Mouse (Mus musculus): Measurements from ENCODE around the gene Gnb1.
A peak's percentile ranks its signal among the peaks of the same experiment; 100 is the strongest.

Gnb1 gene

DNA sequence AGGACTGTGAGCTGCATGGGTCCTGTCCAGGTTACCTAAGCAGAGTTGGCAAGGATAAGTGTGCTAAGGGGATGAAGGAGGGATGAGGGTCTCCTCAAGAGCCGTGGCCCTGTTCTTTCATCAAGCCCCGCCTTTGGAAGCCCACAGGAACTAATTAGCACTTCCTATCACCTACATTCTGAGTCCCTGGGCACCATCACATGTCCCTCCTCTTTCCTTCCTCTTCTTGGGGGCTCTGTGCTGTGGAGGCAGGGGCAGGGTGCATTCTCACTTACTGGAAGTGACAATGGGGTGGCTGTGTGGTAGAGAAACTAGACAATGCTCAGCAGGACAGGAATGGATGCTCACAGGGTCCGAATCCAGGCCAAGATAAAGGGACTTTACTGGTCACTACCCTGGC lies 3.4 kb upstream of the Gnb1 start:
- DNase-seq = no peak

DNA sequence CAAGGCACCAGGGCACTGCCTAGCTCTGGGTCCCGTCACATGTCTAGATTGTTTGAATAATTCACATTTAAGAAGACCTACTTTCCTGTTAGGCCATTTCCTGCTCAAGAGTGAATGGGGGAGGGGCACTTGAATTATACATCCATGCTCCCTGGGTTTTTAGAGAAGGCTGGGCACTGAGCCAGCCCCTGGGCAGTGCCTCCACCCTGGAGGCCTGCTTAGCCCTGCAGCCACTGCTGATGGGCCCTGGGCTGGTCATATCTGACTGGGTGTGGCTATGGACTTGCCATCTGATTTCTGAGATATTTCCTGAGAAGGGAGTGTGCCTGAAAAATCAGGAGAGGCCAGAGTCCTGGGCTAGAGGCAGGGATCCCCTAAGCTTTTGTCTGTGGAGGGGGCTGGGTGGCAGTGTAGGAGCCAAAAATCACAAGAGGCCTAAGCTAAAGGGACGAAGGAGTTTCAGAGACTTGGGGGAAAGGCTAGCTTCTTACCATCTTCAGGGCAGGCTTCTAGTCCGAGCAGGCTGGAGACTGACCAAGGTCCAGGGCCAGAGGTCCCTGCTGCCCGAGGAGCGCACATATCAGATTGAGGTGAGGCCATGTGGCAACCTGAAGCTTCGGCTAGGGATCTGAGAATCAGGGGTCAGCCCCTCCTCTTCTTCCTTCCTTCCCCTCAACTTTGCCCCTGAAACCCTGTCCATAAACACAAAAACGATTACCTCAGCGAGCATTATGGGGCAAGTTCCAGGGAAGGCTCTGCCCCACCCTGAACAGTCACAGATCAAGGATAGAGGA lies 2.7 kb upstream of the Gnb1 start:
- DNase-seq = peak; percentile 87

DNA sequence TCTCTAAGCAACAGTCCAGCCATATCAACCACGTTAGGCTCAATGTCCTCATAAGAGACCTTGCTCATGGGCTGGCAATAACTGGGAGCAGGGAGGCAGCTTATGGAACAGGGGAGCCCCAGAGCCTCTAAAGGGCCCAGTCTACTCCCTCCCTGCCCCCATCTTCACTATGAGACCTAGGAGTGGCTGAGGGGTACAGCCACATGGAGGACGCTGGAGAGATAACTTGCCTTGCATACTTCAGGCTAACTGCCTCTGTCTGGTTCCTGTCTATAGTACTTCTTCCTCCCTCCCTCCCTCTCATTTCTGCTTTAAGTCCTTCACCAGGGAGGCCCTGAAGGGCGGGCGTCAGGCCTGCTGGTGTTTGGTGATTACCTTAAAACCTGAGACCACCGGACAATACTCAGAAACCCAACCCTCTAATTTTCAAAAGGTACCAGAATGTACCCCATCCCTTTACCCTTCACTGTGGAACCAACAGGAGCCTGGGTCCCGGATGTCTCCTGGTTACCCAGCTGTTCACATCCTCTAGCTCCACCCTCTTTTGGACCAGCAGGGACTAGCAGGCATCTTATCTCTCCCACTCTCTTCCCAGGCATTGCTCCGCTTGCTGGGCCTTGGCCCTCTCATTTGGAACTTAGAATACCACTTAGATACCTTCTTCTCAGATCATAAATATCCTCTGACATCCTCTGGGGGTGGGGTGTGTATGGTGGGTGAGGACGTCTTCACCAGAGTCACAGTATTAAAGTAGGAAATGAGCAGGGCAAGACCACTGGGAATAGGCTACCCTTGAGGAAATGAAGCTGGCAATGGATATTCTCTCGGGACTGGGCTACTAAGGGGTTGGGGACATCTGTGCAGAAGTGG lies 1.8 kb upstream of the Gnb1 start:
- no peak for DNase-seq

DNA sequence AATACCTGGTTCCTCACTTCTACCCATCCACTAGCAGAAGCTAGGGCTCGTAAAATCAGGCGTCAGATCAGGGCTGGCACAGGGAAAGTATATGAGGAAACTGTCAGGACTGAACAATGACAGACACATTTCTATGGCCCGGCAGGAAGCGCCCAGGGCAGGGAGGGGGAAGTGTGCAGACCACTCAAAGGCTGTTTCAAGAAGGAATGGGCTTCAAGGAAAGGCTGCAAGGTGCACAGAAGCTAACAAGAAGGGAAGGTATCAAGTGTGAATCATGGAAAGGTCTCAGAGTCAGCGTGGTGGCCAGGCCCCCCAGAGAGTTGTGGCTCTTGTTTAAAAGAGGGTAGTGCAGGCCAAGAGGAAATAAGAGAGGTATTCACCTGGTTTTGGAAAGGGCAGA lies 705 bp upstream of the Gnb1 start:
- peak; percentile 28 for DNase-seq

DNA sequence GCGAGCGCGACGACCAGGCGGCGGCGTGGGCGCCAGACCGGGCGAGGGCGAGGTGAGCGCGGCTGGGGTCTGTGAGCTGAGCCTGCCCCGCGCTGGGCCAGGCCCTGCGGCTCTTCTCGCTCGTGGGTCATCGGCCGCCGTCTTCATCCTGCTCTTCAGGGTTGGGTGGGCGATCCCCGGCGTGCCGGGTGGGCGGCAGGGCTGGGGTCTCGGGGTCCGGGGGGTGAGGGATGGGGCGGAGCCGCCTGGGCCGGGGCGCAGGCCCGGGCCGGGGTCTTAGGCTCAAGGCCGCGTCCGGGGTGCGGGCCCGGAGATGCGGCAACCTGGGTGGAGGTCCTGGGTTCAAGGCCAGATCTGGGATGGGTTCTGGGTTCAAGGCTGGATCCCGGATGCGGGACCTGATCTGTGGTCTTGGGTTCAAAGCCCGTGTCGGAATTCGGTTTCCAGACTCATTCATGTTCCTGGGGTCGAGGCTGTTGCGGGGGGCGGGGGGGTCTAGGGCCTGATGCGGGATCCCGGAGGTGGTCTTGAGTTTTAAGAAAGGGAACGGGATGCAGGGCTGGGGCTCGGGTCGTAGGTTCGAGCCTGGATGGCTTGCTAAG lies 469 bp downstream of the Gnb1 start:
- peak; percentile 19 for DNase-seq

DNA sequence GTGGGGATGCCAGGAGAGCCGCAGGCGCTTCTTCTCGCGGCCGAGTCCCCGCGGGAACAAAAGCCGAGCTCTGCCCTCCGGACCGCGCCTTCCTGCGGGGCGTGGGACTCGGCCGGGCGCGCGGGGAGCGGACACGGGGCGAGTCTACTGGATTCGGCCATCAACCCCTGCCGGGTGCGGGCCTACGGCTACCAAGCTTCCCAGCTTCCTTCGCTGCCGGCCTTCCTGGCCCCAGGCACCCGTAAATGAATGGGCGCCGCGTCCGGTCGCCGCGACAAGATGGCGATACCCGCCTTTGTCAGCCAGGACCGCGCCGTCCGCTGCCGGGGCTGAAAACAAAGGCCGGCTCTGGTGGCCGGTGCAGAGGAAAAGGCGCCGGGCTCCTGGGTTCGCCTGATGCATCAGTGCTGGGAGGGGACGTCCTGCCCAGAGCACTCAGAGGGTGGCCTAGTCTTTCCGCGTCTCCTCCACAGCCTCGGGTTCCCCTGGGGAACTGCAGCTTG lies 1.0 kb downstream of the Gnb1 start:
- DNase-seq = peak; percentile 60

DNA sequence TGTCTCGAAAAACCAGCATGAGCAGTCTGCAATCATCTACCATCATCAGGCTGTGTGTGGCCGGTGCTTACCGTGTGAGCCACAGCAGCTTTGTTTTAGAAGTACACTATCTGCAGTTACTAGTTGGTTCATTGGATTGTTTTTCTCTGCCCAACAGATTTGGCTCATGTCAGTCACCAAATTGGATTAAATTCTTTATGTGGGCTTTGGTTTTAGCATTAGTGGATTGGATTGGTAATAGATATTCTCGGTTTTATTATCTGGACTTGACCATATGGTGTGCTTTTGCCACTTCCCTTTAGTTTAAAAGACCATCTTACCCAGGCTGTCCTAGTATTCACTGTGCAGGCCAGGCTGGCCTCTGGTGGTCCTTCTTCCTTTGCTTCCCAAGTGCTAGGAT lies 3.7 kb downstream of the Gnb1 start:
- no peak for DNase-seq

DNA sequence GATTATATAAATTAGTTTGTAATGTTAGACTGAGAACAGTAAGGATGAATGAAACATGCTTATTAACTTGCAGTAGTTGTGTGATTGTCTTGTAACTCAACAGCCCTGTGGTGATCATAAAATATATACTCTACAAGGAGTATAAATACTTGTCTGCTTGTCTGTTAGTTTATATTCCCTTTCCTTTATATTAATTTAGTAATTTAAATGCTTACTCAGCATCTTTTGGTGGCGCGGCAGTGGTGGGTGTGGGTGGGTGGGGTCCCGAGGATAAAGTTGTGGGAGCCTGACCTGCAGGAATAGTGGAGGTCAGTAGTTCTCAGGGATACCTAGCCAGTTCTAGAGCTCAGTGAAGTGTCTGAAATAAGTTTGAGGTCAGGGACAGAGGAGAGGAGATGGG lies 6.8 kb downstream of the Gnb1 start:
- no peak for DNase-seq

DNA sequence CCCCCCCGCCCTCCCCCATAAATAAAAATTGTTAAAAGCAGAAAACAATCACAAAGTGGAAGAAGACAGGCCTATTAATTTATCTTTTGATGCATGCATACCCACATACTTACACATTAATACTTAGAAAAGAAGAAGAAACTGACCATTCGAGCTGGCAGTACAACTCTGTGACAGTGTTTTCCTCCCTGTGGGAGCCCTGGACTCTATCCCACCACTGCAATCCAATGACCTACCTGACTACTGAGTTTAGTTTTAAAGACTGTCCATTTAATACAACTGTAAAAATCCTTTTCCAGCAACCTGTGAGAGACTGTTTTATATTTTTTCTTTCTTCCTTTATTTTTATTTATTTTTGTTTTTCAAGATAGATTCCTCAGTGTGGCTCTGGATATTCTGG lies 10.0 kb downstream of the Gnb1 start:
- DNase-seq = no peak

DNA sequence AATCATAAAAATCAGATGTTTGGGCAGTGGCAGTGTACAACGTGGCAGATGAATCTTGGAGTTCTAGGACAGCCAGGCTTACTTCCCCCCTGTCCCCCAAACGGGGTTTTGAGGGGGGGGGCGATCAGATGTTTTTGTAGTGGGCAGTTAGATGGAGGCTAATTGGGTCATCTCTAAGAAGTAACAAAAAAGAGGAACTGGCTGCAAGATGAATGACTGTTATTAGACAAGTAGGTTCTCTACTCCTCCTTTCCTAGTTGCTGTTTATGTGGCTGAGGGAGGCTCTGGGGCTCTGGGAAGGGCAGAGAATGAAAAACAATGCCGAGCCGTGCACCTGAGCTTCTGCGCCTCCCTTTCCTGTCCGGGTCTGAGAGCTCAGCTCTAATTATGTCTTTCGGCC lies 13.9 kb downstream of the Gnb1 start:
- no peak for DNase-seq

DNA sequence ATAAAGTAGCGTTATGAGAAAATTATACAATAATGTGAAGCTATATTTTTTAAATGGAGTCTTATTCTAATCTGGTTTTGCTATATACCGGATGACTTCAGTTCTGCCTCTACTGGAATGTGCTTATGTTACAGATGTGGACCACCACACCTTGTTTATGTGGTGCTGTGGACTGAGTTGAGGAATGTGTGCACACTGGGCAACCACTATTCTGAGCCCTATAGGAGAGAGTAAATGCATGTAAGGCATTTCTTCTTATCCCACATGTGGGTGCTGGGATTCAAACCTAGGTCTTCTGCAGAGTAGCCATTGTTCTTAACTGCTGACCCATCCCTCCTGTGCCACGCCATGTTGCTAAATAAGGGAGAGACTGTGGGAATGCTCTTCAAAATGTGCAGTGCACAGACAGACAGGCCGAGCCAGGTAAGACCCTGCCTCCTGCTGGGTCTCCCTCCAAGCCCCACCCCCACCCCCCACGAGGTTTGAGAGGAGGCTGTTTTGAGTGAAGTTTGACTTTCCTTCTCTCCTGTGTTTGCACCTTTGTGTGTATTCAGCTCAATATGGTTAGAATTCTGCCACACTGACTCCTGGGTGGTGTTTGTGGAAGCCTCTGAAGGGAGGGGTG lies 14.6 kb downstream of the Gnb1 start:
- no peak for DNase-seq

DNA sequence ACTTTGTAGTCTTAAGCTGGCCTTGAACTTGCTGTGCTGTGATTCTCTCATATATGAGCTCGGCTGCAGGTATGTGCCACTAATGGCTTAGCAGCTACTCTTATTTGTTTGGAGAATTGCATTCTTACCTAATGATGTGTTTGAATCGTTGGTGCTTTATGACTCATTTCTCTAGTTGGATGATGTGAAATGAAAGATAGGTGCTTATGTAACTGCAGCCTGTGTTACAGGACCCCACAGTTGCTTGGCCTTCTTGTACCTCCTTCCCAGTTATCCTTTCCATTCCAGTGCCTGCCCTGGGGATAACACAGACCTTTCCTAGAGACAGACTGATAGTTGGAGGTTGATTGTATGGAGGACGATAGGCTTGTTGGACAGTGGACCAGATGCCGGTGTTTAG lies 17.5 kb downstream of the Gnb1 start:
- DNase-seq = no peak

DNA sequence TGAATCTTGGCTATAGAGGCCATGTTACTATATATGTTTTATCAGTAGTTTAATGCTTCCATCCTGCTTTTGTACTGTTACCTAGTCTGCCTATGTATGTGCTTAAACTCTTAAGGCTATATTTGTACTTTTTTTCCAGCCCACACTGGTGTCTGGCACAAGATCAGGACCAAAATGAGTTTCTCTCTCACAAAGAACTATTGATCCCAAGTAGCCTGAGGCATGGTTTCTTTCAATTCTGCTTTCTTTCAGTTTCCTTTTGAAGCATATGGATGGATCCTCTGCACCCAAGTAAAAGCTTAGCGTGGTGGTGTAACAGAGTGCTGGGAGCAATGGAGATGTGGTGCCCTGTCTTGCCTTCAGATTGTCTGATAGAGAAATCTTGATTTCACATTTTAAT lies 19.8 kb downstream of the Gnb1 start:
- DNase-seq = no peak

DNA sequence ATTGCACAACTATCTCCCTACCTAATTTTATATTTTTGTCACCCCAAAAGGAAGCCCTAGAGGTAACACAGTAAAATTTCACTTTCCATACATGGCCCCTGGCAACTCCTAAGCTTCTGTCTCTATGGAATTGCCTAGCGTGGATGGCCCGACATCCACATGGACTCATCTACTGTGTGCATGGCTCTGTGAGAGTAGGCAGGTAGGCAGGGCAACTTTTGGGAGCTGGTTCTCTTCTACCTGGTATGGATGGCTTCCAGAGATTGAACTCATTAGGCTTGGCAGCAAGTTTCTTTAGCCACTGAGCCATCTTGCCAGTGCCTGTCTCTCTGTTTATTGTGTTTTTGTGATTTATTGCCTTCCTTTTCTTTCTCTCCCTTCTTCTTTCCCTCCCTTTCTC lies 23.6 kb downstream of the Gnb1 start:
- no peak for DNase-seq

DNA sequence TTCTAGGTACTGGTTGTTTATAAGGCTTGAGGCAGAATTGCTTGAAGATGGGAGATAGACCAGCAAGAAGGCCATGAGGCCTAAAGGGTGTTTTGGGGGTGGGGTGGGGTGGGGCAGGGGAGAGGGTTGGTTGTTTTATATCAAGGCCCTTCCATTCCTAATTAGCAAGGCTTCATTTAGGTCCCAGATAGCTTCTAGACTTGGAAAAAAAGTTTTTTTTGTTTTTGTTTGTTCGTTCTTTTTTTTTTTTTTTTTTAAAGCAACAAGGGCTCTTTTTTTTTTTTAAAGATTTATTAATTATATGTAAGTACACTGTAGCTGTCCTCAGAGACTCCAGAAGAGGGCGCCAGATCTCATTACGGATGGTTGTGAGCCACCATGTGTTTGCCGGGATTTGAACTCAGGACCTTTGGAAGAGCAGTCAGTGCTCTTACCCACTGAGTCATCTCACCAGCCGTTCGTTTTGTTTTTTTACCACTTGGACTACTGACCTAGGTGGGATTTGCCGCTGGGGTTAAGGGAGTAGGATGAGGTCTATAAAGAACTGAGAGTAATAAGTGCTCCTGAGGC lies 26.9 kb downstream of the Gnb1 start:
- no peak for DNase-seq

DNA sequence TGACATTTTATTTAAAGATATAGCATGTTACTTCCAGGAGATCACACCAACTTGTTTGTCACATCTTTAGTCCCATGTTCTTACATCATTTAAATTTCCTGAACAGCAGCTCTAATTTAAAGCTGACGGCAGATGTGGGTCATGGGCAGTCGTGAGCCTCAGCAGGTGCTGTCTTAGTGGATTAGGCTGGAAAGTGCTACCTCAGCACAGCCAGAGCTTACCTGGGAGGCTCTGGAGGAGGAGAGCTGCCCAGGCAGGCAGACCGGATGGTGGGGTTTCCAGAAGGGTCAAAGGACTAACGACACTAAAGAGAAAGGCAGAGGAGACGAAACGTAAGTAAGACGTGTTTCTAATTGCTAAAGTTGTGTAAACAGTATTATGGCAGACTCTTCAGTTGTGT lies 31.2 kb downstream of the Gnb1 start:
- no peak for DNase-seq

DNA sequence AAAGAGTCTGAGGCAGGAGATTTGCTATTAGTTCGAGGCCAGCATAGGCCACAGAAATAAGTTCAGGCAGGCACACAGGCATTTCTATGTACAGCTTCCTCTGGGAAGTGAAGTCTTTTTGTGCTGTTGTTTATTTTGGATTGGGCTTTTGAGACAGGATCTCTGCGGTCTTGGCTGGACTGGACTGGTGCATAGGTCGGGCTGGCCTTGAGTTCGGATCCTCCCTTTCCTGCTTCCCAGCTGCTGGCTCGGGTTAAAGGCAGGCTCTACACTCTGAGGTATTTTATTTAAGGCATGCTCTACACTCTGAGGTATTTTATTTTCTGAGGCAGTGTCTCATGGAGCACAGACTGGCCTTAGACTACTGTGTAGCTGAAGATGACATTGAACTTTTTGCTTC lies 34.6 kb downstream of the Gnb1 start:
- no peak for DNase-seq

DNA sequence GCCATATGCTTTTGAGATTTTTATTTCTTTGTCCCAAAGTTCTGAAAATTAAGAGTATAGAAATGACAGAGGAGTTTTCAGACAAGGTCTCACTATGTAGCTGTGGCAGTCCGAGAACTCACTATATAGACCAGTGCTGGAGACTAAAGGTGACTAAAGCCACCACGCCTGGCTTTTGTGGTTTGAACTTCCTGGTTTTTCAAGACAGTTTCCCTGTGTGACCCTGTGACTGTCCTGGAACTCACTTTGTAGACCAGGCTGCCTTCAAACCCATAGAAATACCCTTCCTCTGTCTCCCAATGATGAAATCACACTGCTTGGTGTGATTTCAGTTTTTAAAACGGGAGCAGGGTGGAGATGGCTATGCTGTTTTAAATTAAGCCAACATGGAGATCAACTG lies 38.1 kb downstream of the Gnb1 start:
- DNase-seq = no peak

DNA sequence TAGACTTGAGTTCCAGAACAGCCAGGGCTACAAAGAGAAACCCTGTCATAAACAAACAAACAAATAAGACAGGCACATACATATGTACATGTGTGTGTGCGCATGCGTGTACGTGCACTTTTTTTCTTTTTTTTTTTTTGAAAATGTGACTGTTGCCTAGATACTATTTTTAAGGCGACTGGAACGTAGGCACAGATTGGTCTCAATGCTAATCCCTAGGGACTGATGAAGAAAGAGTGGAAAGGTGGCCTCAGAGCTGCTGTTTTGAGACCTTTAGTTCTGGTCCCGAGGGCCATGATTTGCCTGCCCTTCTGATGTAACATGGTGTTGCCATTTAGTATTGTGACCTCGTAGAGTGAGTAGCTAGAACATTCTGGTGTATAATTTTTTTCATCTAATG lies 58.8 kb downstream of the Gnb1 start:
- DNase-seq = no peak

DNA sequence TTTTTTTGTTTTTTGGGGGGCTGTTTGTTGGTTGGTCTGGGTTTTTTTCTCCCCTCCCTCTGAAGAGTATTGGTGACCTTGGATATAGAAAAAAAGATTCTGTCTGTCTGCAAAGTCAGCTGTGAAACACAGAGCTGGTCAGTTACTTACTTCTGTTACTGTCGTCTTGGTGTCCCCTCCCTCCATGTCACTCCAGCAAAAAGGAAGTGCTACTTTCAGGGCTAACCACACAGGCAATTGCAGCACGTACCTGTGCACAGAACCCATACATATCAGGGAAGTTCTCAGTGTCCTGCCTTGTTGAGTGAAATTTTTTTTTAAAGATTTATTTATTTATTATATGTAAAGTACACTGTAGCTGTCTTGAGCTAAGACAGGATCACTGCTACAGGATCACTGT lies 59.3 kb downstream of the Gnb1 start:
- no peak for DNase-seq

DNA sequence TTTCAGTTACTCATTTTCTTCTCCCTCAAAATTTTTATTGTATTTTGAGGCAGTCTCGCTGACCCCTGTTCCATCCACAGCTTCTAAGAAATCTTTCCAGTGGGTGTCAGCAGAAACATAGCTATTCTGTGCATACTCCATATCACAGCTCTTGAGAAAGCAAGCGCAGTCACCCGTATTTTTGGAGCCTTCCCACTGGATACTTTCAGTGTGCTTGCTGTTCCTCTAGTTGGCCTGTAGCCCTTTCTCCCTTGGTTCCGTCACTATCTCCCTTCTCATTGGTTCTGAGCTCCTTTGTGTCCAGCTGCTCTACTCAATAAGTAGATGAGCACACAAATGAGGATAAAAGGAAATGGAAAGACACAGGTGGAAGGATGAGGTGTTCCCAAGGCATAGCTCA lies 59.9 kb downstream of the Gnb1 start:
- DNase-seq = no peak

DNA sequence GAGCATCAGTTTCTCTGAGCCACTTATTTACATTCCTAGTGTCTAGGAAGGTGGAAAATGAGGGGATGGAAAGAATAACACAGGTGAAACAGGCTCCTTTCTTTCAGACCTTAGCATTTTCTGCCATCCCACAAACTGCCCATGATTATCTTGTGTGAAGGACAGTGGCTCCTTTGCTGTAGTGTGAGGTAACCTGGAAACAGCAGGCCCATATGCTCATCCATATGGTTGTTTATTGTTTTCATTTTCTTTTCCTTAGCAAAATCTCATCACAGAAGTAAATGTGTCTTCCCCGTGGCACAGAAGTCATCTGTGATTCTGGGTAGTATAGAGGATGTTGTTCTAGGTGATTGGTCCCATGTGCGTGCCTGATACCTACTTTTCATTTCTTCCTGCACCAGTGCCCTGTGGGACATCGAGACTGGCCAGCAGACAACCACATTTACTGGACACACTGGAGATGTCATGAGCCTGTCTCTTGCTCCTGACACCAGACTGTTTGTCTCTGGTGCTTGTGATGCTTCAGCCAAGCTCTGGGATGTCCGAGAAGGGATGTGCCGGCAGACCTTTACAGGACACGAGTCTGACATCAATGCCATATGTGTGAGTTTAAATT lies 61.9 kb downstream of the Gnb1 start:
- DNase-seq = no peak

DNA sequence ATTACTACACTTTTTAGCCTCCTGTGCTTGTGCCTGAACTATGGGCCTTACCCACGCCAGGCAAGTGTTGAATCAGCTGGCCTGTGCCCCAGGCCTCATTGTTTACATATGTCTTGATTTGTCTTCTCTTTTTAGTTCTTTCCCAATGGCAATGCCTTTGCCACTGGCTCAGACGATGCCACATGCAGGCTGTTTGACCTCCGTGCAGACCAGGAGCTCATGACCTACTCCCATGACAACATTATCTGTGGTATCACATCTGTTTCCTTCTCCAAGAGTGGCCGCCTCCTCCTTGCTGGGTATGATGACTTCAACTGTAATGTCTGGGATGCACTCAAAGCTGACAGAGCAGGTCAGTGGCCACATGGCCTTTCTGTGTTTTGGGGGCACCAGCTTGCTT lies 63.7 kb downstream of the Gnb1 start:
- DNase-seq = no peak

All from lung, postnatal 14 days (tissue).